Mouse (Mus musculus) fibroblast of lung, adult 2 months (primary cell): ENCODE results near the gene Naa80.
"Not testable (repeated sequence)": the region's sequence is repeated elsewhere in the genome, so short reads cannot be mapped to it uniquely, and the experiment has no call there.

Experiments used
- DNase-seq: peaks from one replicate; pipeline ENCODE4 v3.0.0-alpha.2; 2011; ENCODE audit warnings: low read depth

The Naa80 gene

GRCm38 (mm10) chr9:107551117-107551889 is 27.4 kb upstream of the Naa80 start, which contains the start of gene Rassf1:
Gene Rassf1 (plus strand): TSS chr9:107551555.
- DNase-seq: no peak

GRCm38 (mm10) chr9:107551890-107552355 is 26.8 kb upstream of the Naa80 start:
- DNase-seq: no peak

GRCm38 (mm10) chr9:107552690-107553393 is 25.8 kb upstream of the Naa80 start:
- DNase-seq: no peak

GRCm38 (mm10) chr9:107553541-107554318 is 25.0 kb upstream of the Naa80 start:
- no peak for DNase-seq

GRCm38 (mm10) chr9:107554319-107554825 is 24.3 kb upstream of the Naa80 start:
- peak; percentile 98 for DNase-seq

- no peak for DNase-seq
These were observed 23.6 kb upstream of the Naa80 start for GRCm38 (mm10) chr9:107555031-107555457.

GRCm38 (mm10) chr9:107555701-107556100 is 23.0 kb upstream of the Naa80 start:
- DNase-seq: no peak

- DNase-seq: no peak
These were observed 22.3 kb upstream of the Naa80 start for GRCm38 (mm10) chr9:107556346-107556745.

- DNase-seq: peak; percentile 90
These were observed 15.6 kb upstream of the Naa80 start, which contains the start of gene Tusc2 for GRCm38 (mm10) chr9:107563029-107563581. Gene Tusc2 (plus strand): TSS chr9:107563255.

GRCm38 (mm10) chr9:107565556-107565955 is 13.1 kb upstream of the Naa80 start:
- DNase-seq: not testable (repeated sequence)

- no peak for DNase-seq
These were observed 12.5 kb upstream of the Naa80 start for GRCm38 (mm10) chr9:107566041-107566709.

GRCm38 (mm10) chr9:107566855-107567254 is 11.8 kb upstream of the Naa80 start:
- DNase-seq: no peak

GRCm38 (mm10) chr9:107567702-107568319 is 10.9 kb upstream of the Naa80 start, which contains the start of gene Hyal2:
Gene Hyal2 (plus strand): TSS chr9:107567945.
- no peak for DNase-seq

GRCm38 (mm10) chr9:107568331-107569261 is 10.1 kb upstream of the Naa80 start:
- no peak for DNase-seq

GRCm38 (mm10) chr9:107569270-107569669 is 9.4 kb upstream of the Naa80 start:
- no peak for DNase-seq

GRCm38 (mm10) chr9:107570016-107570415 is 8.7 kb upstream of the Naa80 start:
- DNase-seq: no peak

GRCm38 (mm10) chr9:107570845-107571244 is 7.8 kb upstream of the Naa80 start:
- DNase-seq: no peak

- no peak for DNase-seq
These were observed 7.0 kb upstream of the Naa80 start for GRCm38 (mm10) chr9:107571534-107572326.

- no peak for DNase-seq
These were observed 6.4 kb upstream of the Naa80 start for GRCm38 (mm10) chr9:107572327-107572662.
